Mouse (Mus musculus): ENCODE results near the gene Bpifb9b.
"Not testable (repeated sequence)": the region's sequence is repeated elsewhere in the genome, so short reads cannot be mapped to it uniquely, and the experiment has no call there.

Gene Bpifb9b

GRCm38 (mm10) chr2:154306927-154307326, at the start of gene Bpifb9b:
TSS of gene Bpifb9b (plus strand) at chr2:154307227.
- not testable (repeated sequence) for DNase-seq (ENCODE audit: inconsistent age in 2 of 2, low spot score in 1 of 2)

- DNase-seq (ENCODE audit: inconsistent age in 2 of 2, low spot score in 1 of 2) = not testable (repeated sequence)
Measured at GRCm38 (mm10) chr2:154257554-154257953, 49.5 kb upstream of the Bpifb9b start, which contains the start of gene Bpifb9a. TSS of gene Bpifb9a (plus strand) at chr2:154257854.

- DNase-seq (ENCODE audit: inconsistent age in 2 of 2, low spot score in 1 of 2) = not testable (repeated sequence)
Measured at GRCm38 (mm10) chr2:154264397-154264796, 42.6 kb upstream of the Bpifb9b start.

- DNase-seq (ENCODE audit: inconsistent age in 2 of 2, low spot score in 1 of 2) = peak; percentile 68 to 84
Measured at GRCm38 (mm10) chr2:154291866-154292265, 15.2 kb upstream of the Bpifb9b start.

- peak in 1 of 2 experiments; percentile 43 for DNase-seq (ENCODE audit: inconsistent age in 2 of 2, low spot score in 1 of 2)
Measured at GRCm38 (mm10) chr2:154292833-154293232, 14.2 kb upstream of the Bpifb9b start.

- peak; percentile 38 to 84 for DNase-seq (ENCODE audit: inconsistent age in 2 of 2, low spot score in 1 of 2)
Measured at GRCm38 (mm10) chr2:154294746-154295145, 12.3 kb upstream of the Bpifb9b start.

GRCm38 (mm10) chr2:154300496-154300895, 6.5 kb upstream of the Bpifb9b start:
- peak; percentile 75 to 88 for DNase-seq (ENCODE audit: inconsistent age in 2 of 2, low spot score in 1 of 2)

GRCm38 (mm10) chr2:154301763-154302162, 5.3 kb upstream of the Bpifb9b start:
- no peak for DNase-seq (ENCODE audit: inconsistent age in 2 of 2, low spot score in 1 of 2)

- DNase-seq (ENCODE audit: inconsistent age in 2 of 2, low spot score in 1 of 2) = not testable (repeated sequence)
Measured at GRCm38 (mm10) chr2:154304604-154305003, 2.4 kb upstream of the Bpifb9b start.

- DNase-seq (ENCODE audit: inconsistent age in 2 of 2, low spot score in 1 of 2) = not testable (repeated sequence)
Measured at GRCm38 (mm10) chr2:154313771-154314170, 6.7 kb downstream of the Bpifb9b start.

- no peak for DNase-seq (ENCODE audit: inconsistent age in 2 of 2, low spot score in 1 of 2)
Measured at GRCm38 (mm10) chr2:154326852-154327251, 19.8 kb downstream of the Bpifb9b start.

GRCm38 (mm10) chr2:154335572-154335971, 28.5 kb downstream of the Bpifb9b start:
- no peak for DNase-seq (ENCODE audit: inconsistent age in 2 of 2, low spot score in 1 of 2)

- DNase-seq (ENCODE audit: inconsistent age in 2 of 2, low spot score in 1 of 2) = no peak
Measured at GRCm38 (mm10) chr2:154338161-154338560, 31.1 kb downstream of the Bpifb9b start.

GRCm38 (mm10) chr2:154339356-154339755, 32.3 kb downstream of the Bpifb9b start:
- no peak for DNase-seq (ENCODE audit: inconsistent age in 2 of 2, low spot score in 1 of 2)

GRCm38 (mm10) chr2:154348152-154348551, 41.1 kb downstream of the Bpifb9b start:
- no peak for DNase-seq (ENCODE audit: inconsistent age in 2 of 2, low spot score in 1 of 2)

GRCm38 (mm10) chr2:154354000-154354425, 47.0 kb downstream of the Bpifb9b start:
- not testable (repeated sequence) for DNase-seq (ENCODE audit: inconsistent age in 2 of 2, low spot score in 1 of 2)

GRCm38 (mm10) chr2:154367510-154367909, 60.5 kb downstream of the Bpifb9b start:
- no peak for DNase-seq (ENCODE audit: inconsistent age in 2 of 2, low spot score in 1 of 2)

Data from adrenal gland, adult (tissue).